Mouse (Mus musculus) left cerebral cortex, adult 2 months (tissue): ENCODE data around the gene Rprd2. TPM values are rescaled to one million over a fixed set of nuclear protein-coding genes. Genes with fewer than 3 reads are reported as not detected.
"Not testable (repeated sequence)": the region's sequence is repeated elsewhere in the genome, so short reads cannot be mapped to it uniquely, and the experiment has no call there.

Experiments
- DNase-seq, 2 experiments: peaks; one replicate each; pipeline ENCODE4 v3.0.0; 2021 to 2022; ENCODE audit warnings: low spot score in 2 of 2, mixed read lengths in 1 of 2; ENCODE audit errors: extremely low spot score in 1 of 2
- H3K27ac ChIP-seq: fragments of 200-600 bp; 2 replicates; pipeline ENCODE4 v1.8.1; 2022
- H3K4me3 ChIP-seq: fragments of 200-600 bp; 2 replicates; pipeline ENCODE4 v1.8.1; 2022
- CTCF ChIP-seq: fragments of 200-600 bp; IDR thresholded peaks from 2 replicates; pipeline ENCODE4 v1.8.1; 2022; ENCODE audit warnings: antibody characterized with exemption, mild to moderate bottlenecking, moderate library complexity
- intact Hi-C: fragments of 180-260 bp; cut with DNase I; formaldehyde crosslinking; loops from one replicate; pipeline ENCODE4 v1.15.1; 2025
- total RNA-seq, 2 experiments: library from RNA; stranded (reverse); gene quantifications; 2 replicates each; pipeline ENCODE4 v1.2.3; 2021

The Rprd2 gene
- total RNA-seq, 2 experiments from 2014 or later = 59.6 to 63.5 TPM

- intact Hi-C loops = no loop called here
- no peak overlapping the region for H3K27ac ChIP-seq
- TF ChIP-seq CTCF = no peak
- DNase-seq = no peak
- no peak overlapping the region for H3K4me3 ChIP-seq
These were observed 10.3 kb downstream of the Rprd2 start for GRCm38 (mm10) chr3:95808384-95808783.

GRCm38 (mm10) chr3:95807630-95808029 lies 11.0 kb downstream of the Rprd2 start:
- H3K27ac ChIP-seq, DNase-seq, intact Hi-C loops, H3K4me3 ChIP-seq: not testable (repeated sequence)

DNA sequence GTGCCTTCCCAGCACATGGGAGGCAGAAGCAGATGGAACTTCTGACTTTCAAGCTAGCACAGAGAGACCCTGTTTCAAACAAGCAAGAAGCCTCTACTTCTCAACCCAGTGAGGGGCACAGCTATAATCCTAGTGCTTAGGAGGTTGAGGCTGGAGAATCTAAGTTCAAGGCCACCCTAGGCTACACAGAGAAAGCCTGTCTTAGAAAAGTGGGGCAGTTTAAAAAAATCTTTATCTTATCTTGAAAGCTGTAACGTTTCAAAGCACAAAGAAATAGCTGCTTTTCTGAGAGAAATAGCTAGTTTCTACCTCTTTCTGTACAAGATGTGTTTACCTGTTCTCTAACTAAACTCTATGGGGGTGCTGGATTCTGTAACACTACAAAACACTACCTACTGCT lies 12.0 kb downstream of the Rprd2 start:
- DNase-seq = no peak
- no peak overlapping the region for H3K4me3 ChIP-seq
- intact Hi-C loops = no loop called here
- TF ChIP-seq CTCF = no peak
- H3K27ac ChIP-seq = no peak overlapping the region

DNA sequence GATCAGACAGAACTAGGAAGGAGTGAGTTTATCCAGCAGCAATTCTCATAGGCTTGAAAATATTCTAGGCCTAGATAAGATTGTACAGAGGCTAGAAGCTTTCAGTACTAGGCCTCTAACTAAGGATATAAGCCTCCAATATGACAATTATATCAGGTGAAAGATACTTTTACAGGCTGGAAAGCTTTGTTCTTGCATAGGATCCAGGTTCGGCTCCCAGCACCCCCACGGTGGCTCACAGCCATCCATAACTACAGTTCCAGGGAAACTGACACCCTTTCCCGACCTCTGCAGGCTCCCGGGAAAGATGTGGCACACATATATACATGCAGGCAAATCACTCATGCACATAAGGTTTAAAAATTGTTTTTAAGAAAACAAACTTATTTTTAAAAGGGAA lies 14.8 kb downstream of the Rprd2 start:
- intact Hi-C loops = no loop called here
- TF ChIP-seq CTCF = no peak
- H3K4me3 ChIP-seq = no peak overlapping the region
- no peak for DNase-seq
- no peak overlapping the region for H3K27ac ChIP-seq

GRCm38 (mm10) chr3:95798756-95799155 lies 19.9 kb downstream of the Rprd2 start:
- no peak for TF ChIP-seq CTCF
- intact Hi-C loops = no loop called here

GRCm38 (mm10) chr3:95794299-95794698 lies 24.4 kb downstream of the Rprd2 start:
- H3K4me3 ChIP-seq = no peak overlapping the region
- DNase-seq = no peak
- no peak for TF ChIP-seq CTCF
- no peak overlapping the region for H3K27ac ChIP-seq
- intact Hi-C loops = no loop called here

More at GRCm38 (mm10) chr3:95798756-95799155, 19.9 kb downstream of the Rprd2 start:
- H3K27ac ChIP-seq = no peak overlapping the region
- DNase-seq = no peak
- H3K4me3 ChIP-seq = no peak overlapping the region

DNA sequence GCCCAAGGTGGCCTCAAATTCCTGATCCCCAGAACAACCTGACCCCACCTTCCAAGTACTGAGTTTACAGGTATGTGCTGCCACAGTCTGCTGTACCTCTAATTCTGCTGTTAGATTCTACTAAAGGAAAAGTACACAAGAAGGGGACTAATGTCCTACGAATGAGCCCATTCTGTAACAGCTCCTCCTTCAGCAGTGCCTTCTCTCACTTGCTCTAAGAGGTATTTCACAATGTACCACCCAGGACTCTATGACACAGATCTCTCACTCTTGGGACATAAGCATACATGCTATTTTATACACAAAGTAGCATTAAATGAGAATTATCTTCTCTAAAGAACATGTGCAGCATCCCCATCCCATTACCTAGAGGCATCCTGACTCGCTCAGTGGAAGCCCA lies 25.0 kb downstream of the Rprd2 start:
- TF ChIP-seq CTCF = no peak
- no peak overlapping the region for H3K4me3 ChIP-seq
- intact Hi-C loops = no loop called here
- H3K27ac ChIP-seq = no peak overlapping the region
- DNase-seq = no peak

DNA sequence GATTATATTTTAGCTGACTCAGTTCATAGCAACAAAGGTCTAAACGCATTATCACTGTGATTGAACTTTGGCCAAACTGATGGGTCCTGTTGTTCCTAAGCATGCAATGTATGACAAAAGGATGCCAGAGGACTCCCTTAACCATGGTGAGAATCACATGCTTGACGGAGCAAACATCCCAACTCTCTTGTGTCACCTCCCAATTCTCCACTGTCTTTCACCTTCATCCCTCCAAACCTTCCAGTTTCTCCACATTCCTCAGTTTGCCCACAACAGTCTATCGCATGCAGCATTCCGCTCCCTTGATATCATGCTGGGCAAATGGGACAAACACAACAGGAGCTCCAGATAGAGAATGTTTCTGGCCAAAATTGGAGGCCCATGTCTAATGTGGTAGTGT lies 33.2 kb downstream of the Rprd2 start:
- DNase-seq = no peak
- H3K4me3 ChIP-seq = no peak overlapping the region
- intact Hi-C loops = loop anchor here (10.0 kb wide), 1 partner anchor 441 kb away; no protein-coding TSS in a partner anchor
- H3K27ac ChIP-seq = no peak overlapping the region
- TF ChIP-seq CTCF = no peak

- intact Hi-C loops = no loop called here
- no peak for DNase-seq
- TF ChIP-seq CTCF = peak; percentile 54
These were observed 46.7 kb downstream of the Rprd2 start for GRCm38 (mm10) chr3:95771985-95772384.

GRCm38 (mm10) chr3:95765534-95765933 lies 53.1 kb downstream of the Rprd2 start:
- no peak overlapping the region for H3K4me3 ChIP-seq
- DNase-seq = no peak
- intact Hi-C loops = no loop called here
- TF ChIP-seq CTCF = no peak
- no peak overlapping the region for H3K27ac ChIP-seq

More at GRCm38 (mm10) chr3:95771985-95772384, 46.7 kb downstream of the Rprd2 start:
- H3K27ac ChIP-seq = no peak overlapping the region
- no peak overlapping the region for H3K4me3 ChIP-seq

- intact Hi-C loops = no loop called here
- no peak overlapping the region for H3K4me3 ChIP-seq
- no peak for TF ChIP-seq CTCF
- no peak overlapping the region for H3K27ac ChIP-seq
- no peak for DNase-seq
These were observed 54.9 kb downstream of the Rprd2 start for GRCm38 (mm10) chr3:95763811-95764210.

DNA sequence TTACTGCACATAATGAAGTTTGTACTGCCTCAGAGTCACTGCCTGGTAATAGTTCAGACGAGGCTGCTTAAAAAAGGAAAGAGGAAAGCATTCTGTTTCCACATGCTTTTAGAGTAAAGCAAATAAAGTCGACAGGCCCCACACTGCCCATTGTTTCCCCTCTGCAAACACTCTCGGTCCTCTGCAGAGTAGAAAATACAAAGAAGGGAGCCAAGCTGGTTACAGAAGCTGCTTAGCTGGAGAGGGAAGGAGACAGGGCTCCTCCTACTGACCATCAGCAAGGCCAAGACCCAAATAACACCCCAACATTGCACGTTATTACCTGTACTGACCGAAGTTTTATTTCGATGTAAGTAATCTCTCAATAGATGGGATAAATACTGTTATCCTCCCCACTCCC lies 55.7 kb downstream of the Rprd2 start:
- Histone ChIP-seq H3K4me3 (no peak overlapping the region), H3K27ac (no peak overlapping the region)
- TF ChIP-seq CTCF = no peak; the same call in 1 of the 2 replicates
- intact Hi-C loops = no loop called here
- no peak for DNase-seq

GRCm38 (mm10) chr3:95761771-95762170 lies 56.9 kb downstream of the Rprd2 start:
- no peak overlapping the region for H3K27ac ChIP-seq
- H3K4me3 ChIP-seq = no peak overlapping the region
- intact Hi-C loops = no loop called here
- DNase-seq = no peak
- no peak for TF ChIP-seq CTCF

DNA sequence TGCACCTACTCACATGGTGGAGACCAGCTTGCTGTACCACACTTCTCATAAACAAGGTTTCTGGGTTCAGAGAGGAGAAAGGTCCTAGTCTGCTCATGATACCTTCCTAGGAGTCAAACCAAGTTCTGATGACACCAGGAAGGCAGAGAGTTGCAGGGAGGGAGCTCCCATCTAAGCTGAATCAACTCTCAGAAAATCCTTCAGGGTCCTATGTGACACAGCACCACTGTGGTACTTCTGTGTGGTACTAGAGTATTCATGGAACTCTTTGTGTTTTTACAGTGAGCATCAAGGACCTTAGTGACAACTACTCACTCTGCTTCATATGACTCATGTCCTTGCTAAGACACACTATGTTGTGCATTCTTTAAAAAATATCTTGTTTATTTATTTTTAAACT lies 58.0 kb downstream of the Rprd2 start:
- intact Hi-C loops = no loop called here
- no peak for DNase-seq
- no peak for TF ChIP-seq CTCF
- Histone ChIP-seq H3K27ac (no peak overlapping the region), H3K4me3 (no peak overlapping the region)
